Mouse (Mus musculus) neural tube, embryonic 13.5 days (tissue): ENCODE measurements around the gene Samd4b. TPM values are rescaled to one million over a fixed set of nuclear protein-coding genes. Genes with fewer than 3 reads are reported as not detected.

Experiments used
- ATAC-seq: fragments of 200-750 bp; cut with Nextera tagmentation; 2 replicates; pipeline ENCODE4 v1.8.0; 2017; ENCODE audit warnings: low read depth, mild to moderate bottlenecking, moderate TSS enrichment, moderate library complexity
- H3K27ac ChIP-seq: fragments of 300-500 bp; sonication (generic); replicated peaks from 2 replicates; pipeline ENCODE4 v1.5.1; 2015; ENCODE audit warnings: moderate library complexity, mild to moderate bottlenecking, inconsistent platforms
- H3K27me3 ChIP-seq: fragments of 300-500 bp; sonication (generic); 2 replicates; pipeline ENCODE4 v1.6.1; 2015; ENCODE audit warnings: mild to moderate bottlenecking, inconsistent platforms
- H3K36me3 ChIP-seq: fragments of 300-500 bp; sonication (generic); 2 replicates; pipeline ENCODE4 v1.6.1; 2015; ENCODE audit warnings: mild to moderate bottlenecking, inconsistent platforms
- H3K4me1 ChIP-seq: fragments of 300-500 bp; sonication (generic); replicated peaks from 2 replicates; pipeline ENCODE4 v1.6.1; 2015; ENCODE audit warnings: inconsistent platforms
- H3K4me2 ChIP-seq: fragments of 300-500 bp; sonication (generic); 2 replicates; pipeline ENCODE4 v1.6.1; 2015; ENCODE audit warnings: inconsistent platforms, mild to moderate bottlenecking, moderate library complexity
- H3K4me3 ChIP-seq: fragments of 300-500 bp; sonication (generic); 2 replicates; pipeline ENCODE4 v1.5.1; 2015; ENCODE audit warnings: mild to moderate bottlenecking, inconsistent platforms
- H3K9ac ChIP-seq: fragments of 300-500 bp; sonication (generic); 2 replicates; pipeline ENCODE4 v1.6.1; 2015; ENCODE audit warnings: moderate library complexity, mild to moderate bottlenecking, inconsistent platforms
- H3K9me3 ChIP-seq: fragments of 300-500 bp; sonication (generic); 2 replicates; pipeline ENCODE4 v1.6.1; 2016; ENCODE audit warnings: inconsistent platforms
- WGBS: fragments of 180-500 bp; shearing (Covaris S2); methylation state at CpG from one replicate; pipeline ENCODE4 v1.1.7; 2015; 5-methylcytosine and 5-hydroxymethylcytosine counted together
- polyA plus RNA-seq: library from polyadenylated mRNA; unstranded; fragments of >200 nt; fragmentation: Nextera tagmentation; extraction: Ambion mirVana; gene quantifications from 2 replicates; pipeline ENCODE4 v1.2.1, GENCODE M21; 2015

Gene Samd4b
- polyA plus RNA-seq, 1 experiment from 2014 or later = 25.6 TPM

GRCm38 (mm10) chr7:28447865-28448820, 149.8 kb downstream of the Samd4b start:
- Histone ChIP-seq H3K9me3 (no peaks in the 10 kb centered on the region), H3K9ac (no peak overlapping the region), H3K4me2 (no peak overlapping the region), H3K4me1 (peaks cover 18% of the 10 kb centered on the region), H3K36me3 (no peaks in the 10 kb centered on the region), H3K4me3 (no peak overlapping the region), H3K27ac (no peak overlapping the region), H3K27me3 (peaks cover 6% of the 10 kb centered on the region)
- WGBS = 71% methylated on average over 13 of the region's 13 CpGs
- no peak for ATAC-seq

- Histone ChIP-seq H3K4me2 (no peak overlapping the region), H3K9me3 (no peaks in the 10 kb centered on the region), H3K9ac (no peak overlapping the region), H3K4me1 (peaks cover 11% of the 10 kb centered on the region), H3K27ac (no peak overlapping the region), H3K4me3 (no peak overlapping the region), H3K27me3 (peaks cover 6% of the 10 kb centered on the region), H3K36me3 (no peaks in the 10 kb centered on the region)
- 20% methylated on average over 12 of the region's 12 CpGs for WGBS
- no peak for ATAC-seq
These were observed 150.7 kb downstream of the Samd4b start for GRCm38 (mm10) chr7:28447101-28447830.

DNA sequence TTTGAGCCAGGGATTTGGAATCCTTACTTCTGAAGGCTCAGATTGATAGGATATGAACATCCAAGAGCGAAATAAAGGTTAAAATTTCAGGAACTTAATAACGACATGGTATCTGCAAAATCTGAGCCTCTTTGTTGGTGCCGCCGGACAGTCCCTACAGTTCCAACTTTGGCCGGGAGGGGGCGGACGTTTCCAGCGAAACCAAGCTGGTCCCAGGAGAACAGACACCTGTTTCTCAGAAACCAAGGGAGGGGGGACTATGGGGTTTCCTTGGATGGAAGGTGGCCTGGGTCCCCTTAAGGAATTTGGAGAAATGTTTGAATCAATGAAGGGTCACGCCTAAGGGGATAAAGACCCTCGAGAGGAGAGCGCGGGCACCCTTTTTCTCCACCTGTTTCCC, 151.5 kb downstream of the Samd4b start:
- no peak overlapping the region for H3K4me3 ChIP-seq
- no peaks in the 10 kb centered on the region for H3K9me3 ChIP-seq
- peaks cover 11% of the 10 kb centered on the region for H3K4me1 ChIP-seq
- H3K27ac ChIP-seq = no peak overlapping the region
- H3K27me3 ChIP-seq = peaks cover 6% of the 10 kb centered on the region
- no peaks in the 10 kb centered on the region for H3K36me3 ChIP-seq
- H3K9ac ChIP-seq = no peak overlapping the region
- WGBS = 9% methylated on average over 12 of the region's 12 CpGs
- no peak for ATAC-seq
- no peak overlapping the region for H3K4me2 ChIP-seq

- H3K9ac ChIP-seq = no peak overlapping the region
- ATAC-seq = no peak
- no peak overlapping the region for H3K4me3 ChIP-seq
- H3K4me2 ChIP-seq = no peak overlapping the region
- no peaks in the 10 kb centered on the region for H3K9me3 ChIP-seq
- peaks cover 6% of the 10 kb centered on the region for H3K27me3 ChIP-seq
- H3K27ac ChIP-seq = no peak overlapping the region
- H3K36me3 ChIP-seq = no peaks in the 10 kb centered on the region
- peaks cover 11% of the 10 kb centered on the region for H3K4me1 ChIP-seq
- 87% methylated on average over 13 of the region's 13 CpGs for WGBS
These were observed 153.5 kb downstream of the Samd4b start for GRCm38 (mm10) chr7:28444344-28444974.

DNA sequence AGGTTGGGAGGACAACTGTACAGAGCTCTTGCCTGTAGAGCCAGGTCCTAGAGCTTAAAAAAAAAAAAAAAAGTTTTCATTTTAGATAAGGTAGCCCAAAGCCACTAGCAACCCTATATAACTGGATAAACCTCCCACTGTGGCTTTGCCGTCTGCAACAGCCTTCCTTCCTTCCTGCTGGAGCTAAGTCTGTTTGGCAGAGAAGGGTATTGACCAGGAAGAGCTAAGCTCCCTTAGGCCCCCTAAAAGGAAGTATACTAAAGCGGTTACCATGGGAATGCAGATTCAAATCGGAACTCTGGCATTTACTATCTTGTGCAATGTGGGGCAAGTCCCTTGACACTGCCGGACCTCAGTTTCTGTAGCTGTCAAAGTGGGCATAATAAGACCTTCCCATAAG, 155.3 kb downstream of the Samd4b start:
- no peak for ATAC-seq
- H3K36me3 ChIP-seq = no peaks in the 10 kb centered on the region
- no peak overlapping the region for H3K27ac ChIP-seq
- peaks cover 6% of the 10 kb centered on the region for H3K27me3 ChIP-seq
- H3K4me2 ChIP-seq = no peak overlapping the region
- H3K4me1 ChIP-seq = peaks cover 11% of the 10 kb centered on the region
- WGBS = 49% methylated on average over 4 of the region's 4 CpGs
- no peak overlapping the region for H3K4me3 ChIP-seq
- H3K9me3 ChIP-seq = no peaks in the 10 kb centered on the region
- H3K9ac ChIP-seq = no peak overlapping the region

DNA sequence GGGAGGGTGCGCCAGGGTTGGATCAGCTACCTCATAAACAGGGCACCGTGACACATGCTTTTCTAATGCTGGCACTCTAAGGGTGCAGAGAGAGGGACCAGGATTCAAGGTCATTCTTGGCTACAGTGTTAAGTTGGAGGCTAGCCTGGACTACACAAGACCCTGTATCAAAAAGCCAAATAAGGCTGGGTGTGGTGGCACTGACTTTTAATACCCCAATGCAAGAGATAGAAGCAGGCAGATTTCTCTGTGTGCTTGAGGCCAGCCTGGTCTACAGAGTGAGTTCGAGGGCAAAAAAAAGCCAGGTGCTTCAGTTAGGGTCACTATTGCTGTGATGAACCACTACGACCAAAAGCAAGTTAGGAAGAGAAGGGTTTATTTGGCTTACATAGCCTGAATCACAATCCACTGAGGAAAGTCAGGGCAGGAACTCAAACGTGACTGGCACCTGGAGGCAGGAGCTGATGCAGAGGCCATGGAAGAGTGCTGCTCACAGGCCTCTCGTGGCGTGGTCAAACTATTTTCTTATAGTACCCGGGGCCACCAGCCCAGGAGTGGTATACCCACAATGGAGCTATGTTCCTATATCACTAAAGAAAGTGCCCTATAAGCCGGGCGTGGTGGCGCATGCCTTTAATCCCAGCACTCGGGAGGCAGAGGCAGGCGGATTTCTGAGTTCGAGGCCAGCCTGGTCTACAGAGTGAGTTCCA, 156.0 kb downstream of the Samd4b start:
- Histone ChIP-seq H3K27me3 (peaks cover 6% of the 10 kb centered on the region), H3K9ac (no peak overlapping the region), H3K36me3 (no peaks in the 10 kb centered on the region), H3K4me3 (no peak overlapping the region), H3K9me3 (no peaks in the 10 kb centered on the region), H3K4me1 (peaks cover 11% of the 10 kb centered on the region), H3K27ac (no peak overlapping the region), H3K4me2 (no peak overlapping the region)
- no peak for ATAC-seq
- 93% methylated on average over 14 of the region's 14 CpGs for WGBS

DNA sequence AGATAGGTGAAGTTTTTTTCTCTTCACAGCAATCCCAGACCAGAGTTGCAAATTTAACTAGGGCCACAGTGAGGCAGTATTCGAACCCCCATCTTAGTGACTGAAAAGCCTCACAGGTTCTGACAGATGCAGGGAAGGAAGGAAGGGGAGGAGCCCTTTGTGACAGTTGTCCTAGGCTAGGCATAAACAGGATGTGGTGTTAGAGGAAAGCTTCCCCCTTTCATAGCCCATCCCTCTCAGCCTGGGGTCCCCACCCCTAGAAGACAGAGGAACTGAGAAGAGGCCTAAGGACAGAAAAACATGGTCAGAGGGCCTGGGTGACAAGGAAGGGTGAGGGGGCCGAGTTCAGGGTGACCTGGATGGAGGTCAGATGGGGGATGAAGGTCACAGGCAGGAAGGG, 157.2 kb downstream of the Samd4b start:
- no peaks in the 10 kb centered on the region for H3K36me3 ChIP-seq
- 0 out of 2 replicates have a peak, but pooled peaks cover 2% of the 10 kb centered on the region for H3K27me3 ChIP-seq
- H3K27ac ChIP-seq = no peak overlapping the region
- no peaks in the 10 kb centered on the region for H3K9me3 ChIP-seq
- H3K4me2 ChIP-seq = no peak overlapping the region
- ATAC-seq = no peak
- 52% methylated on average over 2 of the region's 2 CpGs for WGBS
- peaks cover 6% of the 10 kb centered on the region; the same call in 1 of the 2 replicates for H3K4me1 ChIP-seq
- H3K9ac ChIP-seq = no peak overlapping the region
- H3K4me3 ChIP-seq = no peak overlapping the region

DNA sequence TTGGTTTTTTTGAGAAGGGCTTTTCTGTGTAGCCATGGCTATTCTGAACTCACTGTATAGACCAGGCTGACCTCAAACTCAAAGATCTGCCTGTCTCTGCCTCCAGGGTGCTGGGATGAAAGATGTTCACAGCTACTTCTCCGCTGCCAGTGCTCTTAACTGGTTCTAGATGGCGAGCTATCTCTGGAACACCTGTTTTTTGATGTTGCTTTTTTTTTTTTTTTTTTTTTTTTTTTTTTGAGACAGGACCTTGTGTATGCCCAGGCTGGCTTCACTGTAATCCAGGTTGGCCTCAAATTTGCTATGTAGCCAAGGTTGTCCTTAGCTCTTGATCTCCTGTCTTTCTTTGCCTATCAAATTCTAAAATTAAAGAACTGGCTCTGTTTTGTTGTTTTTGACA, 159.2 kb downstream of the Samd4b start:
- Histone ChIP-seq H3K27me3 (no peaks in the 10 kb centered on the region), H3K4me3 (no peak overlapping the region), H3K27ac (no peak overlapping the region), H3K9me3 (no peaks in the 10 kb centered on the region), H3K9ac (no peak overlapping the region), H3K4me2 (no peak overlapping the region), H3K36me3 (no peaks in the 10 kb centered on the region), H3K4me1 (peaks cover 24% of the 10 kb centered on the region)
- 86% methylated on average over 2 of the region's 2 CpGs for WGBS
- no peak for ATAC-seq

DNA sequence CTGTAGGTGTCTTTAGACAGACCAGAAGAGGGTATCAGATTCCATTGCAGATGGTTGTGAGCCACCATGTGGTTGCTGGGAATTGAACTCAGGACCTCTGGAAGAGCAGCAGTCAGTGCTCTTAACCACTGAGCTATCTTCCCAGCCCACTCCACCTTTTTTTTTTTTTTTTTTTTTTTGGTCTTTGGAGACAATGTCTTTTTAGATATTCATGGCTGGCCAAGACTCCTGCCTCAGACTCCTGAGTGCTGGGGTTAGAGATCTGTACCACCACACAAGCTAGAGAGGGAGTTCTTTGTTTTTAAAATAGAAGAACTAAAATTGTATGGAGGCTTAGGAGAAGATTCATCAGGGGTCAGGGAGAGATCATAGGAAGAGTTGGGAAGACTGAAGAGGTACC, 160.0 kb downstream of the Samd4b start:
- H3K4me1 ChIP-seq = peaks cover 32% of the 10 kb centered on the region
- no peak overlapping the region for H3K4me3 ChIP-seq
- H3K9me3 ChIP-seq = no peaks in the 10 kb centered on the region
- no peak for ATAC-seq
- H3K4me2 ChIP-seq = no peak overlapping the region
- no peak overlapping the region for H3K9ac ChIP-seq
- no peaks in the 10 kb centered on the region for H3K27me3 ChIP-seq
- no peak overlapping the region for H3K27ac ChIP-seq
- peaks cover 6% of the 10 kb centered on the region for H3K36me3 ChIP-seq

- 3% methylated on average over 16 of the region's 16 CpGs for WGBS
These were observed 160.9 kb downstream of the Samd4b start, which contains the start of gene Gmfg for GRCm38 (mm10) chr7:28436932-28437570. TSS of gene Gmfg (plus strand) at chr7:28437447.

DNA sequence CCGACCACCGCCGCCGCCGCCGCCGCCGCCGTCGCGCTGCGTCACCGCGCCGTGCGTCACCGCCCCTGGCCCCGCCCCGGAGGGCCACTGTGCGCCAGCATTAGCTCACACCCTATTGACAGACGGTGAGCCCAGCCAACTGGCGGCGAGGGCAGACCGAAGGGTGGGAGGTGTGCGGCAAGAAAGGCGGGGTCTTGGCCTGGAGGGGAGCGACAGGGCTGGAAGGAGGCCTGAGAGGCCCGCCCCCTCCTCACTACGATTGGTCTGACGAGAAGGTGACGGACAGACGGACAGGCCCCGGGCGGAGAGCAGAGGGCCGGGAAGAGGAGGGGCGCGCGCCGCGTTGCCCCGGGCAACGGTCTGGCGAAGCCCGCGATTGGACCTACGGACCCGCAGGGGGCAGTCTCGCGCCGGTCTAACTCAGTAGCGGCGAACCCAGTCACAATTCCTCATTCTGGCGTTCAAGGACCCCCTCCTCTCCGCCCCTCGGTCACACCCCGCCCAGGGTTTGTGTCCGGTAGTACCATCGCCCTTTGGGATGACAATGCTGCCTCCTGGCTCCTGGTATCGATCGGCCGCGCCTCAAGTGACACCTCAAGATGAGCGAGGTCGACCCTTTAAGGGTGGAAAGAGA, 161.6 kb downstream of the Samd4b start:
- Histone ChIP-seq H3K9ac (peak overlapping the region; percentile 88), H3K27ac (peak overlapping the region; percentile 84), H3K4me3 (peak overlapping the region; percentile 79), H3K36me3 (peaks cover 21% of the 10 kb centered on the region), H3K4me1 (peaks cover 48% of the 10 kb centered on the region), H3K27me3 (no peaks in the 10 kb centered on the region), H3K9me3 (no peaks in the 10 kb centered on the region), H3K4me2 (peak overlapping the region; percentile 66)
- under 1% methylated on average over 52 of the region's 64 CpGs for WGBS
- ATAC-seq = peak; percentile 99

More at GRCm38 (mm10) chr7:28436932-28437570, 160.9 kb downstream of the Samd4b start, which contains the start of gene Gmfg:
- peak within 1 kb of the TSS; percentile 84 for H3K27ac ChIP-seq
- peaks cover 41% of the 10 kb centered on the region for H3K4me1 ChIP-seq
- H3K27me3 ChIP-seq = no peaks in the 10 kb centered on the region
- peaks cover 15% of the 10 kb centered on the region for H3K36me3 ChIP-seq
- H3K9ac ChIP-seq = peak within 1 kb of the TSS; percentile 75
- no peaks in the 10 kb centered on the region for H3K9me3 ChIP-seq
- peak; percentile 64 for ATAC-seq
- H3K4me3 ChIP-seq = peak within 1 kb of the TSS; percentile 79
- peak within 1 kb of the TSS; percentile 66 for H3K4me2 ChIP-seq
